Mouse (Mus musculus) common myeloid progenitor, adult 5-6 weeks (primary cell): ENCODE results near the gene Drc3. TPM values are rescaled to one million over a fixed set of nuclear protein-coding genes. Genes with fewer than 3 reads are reported as not detected.

Experiments
- ATAC-seq: replicated peaks from 2 replicates; pipeline ENCODE4 v1.8.0; 2016; ENCODE audit warnings: low read depth, mild to moderate bottlenecking, moderate TSS enrichment, inconsistent platforms; ENCODE audit not compliant: poor library complexity, severe bottlenecking
- total RNA-seq: library from RNA; stranded (forward); fragments of 200-1000, 187-1606 nt; gene quantifications from 2 replicates; pipeline ENCODE4 v1.2.3, GENCODE M21; 2017

Drc3 gene
- 1.6 TPM in 1 of 2 replicates, not detected in the other for total RNA-seq

DNA sequence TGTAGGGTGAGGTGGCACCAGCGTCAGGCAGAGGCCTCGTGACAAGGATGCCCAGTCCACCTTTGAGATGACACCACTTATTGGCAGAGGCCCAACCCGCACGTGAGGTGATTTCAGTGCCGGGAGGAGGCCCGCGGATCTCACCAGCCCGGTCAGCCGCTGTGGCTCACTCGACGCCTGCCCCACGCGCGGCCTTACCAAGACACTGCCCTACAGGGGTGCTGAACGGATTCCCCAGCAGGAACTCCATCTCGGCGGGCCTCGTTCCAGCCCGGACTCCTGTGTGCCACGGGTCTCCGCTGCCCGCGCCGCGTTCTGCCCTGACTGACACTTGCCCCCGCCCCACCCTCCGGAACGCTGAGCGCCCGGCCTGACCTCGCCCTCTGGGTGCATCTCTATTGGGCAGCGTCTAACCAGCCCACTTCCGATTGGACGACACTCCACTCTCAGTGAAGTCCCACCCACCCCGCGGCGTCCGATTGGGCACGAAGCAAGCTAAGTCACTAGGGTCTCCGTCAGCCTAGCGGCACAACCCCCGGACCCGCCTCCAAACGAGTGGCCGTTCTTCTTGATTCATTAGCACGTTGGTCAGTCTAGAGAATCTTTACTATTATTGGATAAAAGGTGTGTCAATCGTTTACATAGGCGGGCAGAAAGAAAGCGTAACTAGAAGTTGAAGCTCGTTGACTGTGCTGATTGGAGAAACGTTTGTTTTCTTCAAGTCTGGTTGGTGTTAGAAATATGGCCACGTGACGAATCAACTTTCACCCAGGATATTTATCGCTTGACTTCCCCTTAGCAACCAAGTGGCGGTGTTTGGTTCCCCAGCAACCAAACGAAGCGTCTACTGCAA, at the start of gene Drc3, which contains the start of gene Tom1l2:
Drc3 (plus strand) TSS at position 771 of the 853 bp plus-strand sequence.
Tom1l2 (minus strand) TSS at position 347 of the 853 bp plus-strand sequence.
- peak; percentile 94 for ATAC-seq

GRCm38 (mm10) chr11:60303497-60303896, 49.6 kb upstream of the Drc3 start:
- ATAC-seq = no peak

- peak; percentile 77 for ATAC-seq
Observed at GRCm38 (mm10) chr11:60305611-60306010, 47.5 kb upstream of the Drc3 start.

DNA sequence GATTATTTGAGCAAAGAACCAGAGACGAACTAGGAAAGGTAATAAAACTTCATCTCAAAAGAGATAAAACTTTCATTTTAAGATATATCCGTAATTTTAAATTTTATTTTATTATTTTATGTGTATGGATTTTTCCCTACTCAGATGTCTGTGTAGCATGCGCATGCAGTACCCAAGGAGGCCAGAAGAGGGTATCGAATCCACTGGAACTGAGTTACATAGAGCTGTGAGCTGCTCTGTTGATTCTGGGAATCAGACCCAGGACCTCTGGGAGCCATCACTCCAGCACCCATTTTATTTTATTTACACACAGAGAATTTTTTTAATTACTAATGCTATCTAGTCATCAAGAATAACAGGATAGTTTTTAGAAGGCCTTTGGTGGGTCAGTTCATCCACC, 46.3 kb upstream of the Drc3 start:
- ATAC-seq = peak; percentile 45; the same call in 1 of the 2 replicates

GRCm38 (mm10) chr11:60307375-60307825, 45.7 kb upstream of the Drc3 start:
- ATAC-seq = no peak

GRCm38 (mm10) chr11:60308061-60308460, 45.1 kb upstream of the Drc3 start:
- ATAC-seq = no peak

DNA sequence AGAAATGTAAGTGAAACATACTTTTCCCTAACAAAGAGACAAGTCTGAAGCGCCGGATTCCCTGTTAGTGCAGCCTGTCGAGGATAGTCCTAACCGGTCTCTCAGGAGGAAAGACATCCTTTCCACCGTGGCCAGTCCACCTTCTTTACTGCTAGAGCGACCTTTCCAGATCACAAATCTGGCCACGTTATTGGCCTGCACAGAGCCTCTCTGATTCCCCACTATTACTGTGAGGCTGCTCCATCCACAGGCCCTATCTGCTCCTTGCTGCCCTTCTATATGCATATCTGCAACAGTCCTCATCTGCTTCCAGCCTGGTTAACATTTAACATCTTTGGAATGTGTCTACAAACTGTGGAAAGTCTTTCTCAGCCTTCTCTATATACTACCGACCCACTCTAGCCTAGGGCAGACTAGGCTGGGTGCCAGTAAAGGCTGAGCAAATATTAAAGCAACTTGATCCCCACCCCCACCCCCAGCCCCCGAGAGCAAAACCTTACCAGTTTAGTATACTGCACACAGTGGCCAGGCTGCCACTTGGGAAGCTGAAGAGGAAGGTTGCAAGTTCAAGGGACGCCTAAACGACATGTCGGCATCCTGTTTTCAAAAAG, 44.5 kb upstream of the Drc3 start:
- ATAC-seq = no peak

DNA sequence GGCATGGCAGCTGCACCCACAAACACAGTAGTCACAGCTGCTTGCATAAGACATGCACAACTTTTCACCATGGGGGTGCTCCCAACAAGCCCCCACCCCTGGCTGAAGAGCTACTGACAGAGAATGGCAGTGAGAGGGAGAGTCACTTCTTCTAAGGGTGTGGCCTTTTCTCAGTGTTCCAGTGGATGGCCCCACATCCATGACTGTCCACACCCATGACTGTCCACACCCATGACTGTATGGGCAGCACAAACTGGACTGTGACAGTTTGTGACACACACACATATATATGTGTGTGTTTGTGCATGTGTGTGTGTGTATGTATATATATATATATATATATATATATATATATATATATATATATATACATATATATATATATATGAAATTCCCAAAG, 43.3 kb upstream of the Drc3 start:
- no peak for ATAC-seq

DNA sequence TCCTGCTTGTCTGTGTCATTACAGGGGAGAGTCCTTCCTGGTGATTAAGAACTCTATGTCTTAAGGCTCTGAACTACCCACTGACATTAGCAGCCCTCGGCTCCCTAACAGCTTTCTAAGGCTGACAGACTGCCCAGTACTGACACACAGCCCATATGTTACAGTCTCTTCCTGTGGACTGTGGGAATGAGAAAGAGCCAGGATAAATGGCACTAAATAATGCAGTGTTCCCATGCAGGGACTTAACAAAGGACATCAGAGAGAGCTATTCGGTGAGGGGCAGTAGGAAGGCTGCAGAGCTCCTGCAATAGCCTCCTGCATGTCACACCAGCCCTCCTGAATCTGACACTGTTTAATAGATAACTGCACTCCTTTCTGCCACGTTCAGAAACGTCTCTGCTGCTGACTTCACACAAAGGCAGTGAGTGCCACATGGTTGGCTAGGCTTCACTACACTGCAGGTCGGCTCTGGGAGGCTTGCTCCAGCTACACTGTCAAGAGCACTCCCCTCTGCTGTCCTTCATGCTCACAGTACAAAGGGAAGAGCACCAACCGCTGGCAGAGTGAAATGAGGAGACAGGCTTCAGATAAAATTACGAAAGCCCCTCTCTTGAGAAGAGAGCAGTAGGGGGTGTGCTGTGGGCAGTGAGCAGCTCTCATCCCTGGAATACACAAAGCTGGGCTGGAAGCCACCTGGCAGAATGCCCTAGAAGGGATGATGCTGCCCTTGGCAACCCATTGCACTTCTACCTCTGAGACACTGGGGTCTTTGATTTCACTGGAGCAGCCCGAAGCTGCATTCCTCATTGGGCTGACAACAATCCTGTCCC, 41.9 kb upstream of the Drc3 start:
- no peak for ATAC-seq

- no peak for ATAC-seq
Observed at GRCm38 (mm10) chr11:60316250-60316649, 36.9 kb upstream of the Drc3 start.

DNA sequence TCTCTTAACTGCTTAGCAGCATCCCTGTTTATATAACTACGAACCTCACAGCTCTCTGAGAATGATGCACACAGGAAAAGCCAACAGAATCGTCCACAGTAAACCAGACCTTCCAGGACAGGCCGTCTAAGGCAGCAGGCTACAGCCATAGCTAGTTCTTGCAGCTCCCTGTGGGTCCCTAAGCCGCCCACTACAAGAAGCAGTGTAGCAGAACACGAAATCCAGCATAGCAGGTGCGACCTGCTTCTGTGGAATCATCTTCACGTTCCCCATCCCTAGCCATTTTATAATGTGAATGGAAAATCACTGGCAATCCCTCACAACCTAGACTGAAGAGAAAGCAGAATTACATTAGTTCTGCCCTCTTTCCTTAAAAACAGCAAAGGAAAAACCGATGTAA, 36.2 kb upstream of the Drc3 start:
- no peak for ATAC-seq

GRCm38 (mm10) chr11:60317376-60318102, 35.6 kb upstream of the Drc3 start:
- no peak for ATAC-seq

GRCm38 (mm10) chr11:60318716-60319115, 34.4 kb upstream of the Drc3 start:
- ATAC-seq = no peak

- no peak for ATAC-seq
Observed at GRCm38 (mm10) chr11:60319257-60320066, 33.7 kb upstream of the Drc3 start.

DNA sequence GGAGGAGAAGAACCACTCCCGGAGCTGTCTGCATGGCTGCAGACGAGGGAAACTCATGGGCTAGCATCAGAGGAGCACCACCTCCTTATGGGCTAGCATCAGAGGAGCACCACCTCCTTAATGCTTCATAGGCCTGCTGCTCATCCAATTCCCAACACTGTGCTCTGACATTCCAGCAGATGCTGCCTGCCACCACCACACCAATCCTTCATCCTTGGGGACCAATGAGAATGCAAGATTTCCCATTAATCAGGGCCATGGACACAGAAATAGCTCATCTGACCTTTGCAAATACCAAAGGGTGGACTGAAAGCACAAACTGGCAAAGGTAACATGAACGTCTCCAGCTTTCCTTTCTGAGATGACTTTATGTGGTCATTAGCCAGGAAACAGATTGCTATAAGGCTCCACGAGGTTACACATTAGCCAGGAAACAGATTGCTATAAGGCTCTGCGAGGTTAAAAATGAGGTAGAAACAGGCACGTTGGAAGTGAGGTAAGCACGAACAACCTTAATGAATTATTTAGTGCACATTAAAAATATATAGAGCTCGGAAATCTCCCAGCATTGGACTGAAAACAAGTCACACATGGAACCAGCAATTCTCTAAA, 32.6 kb upstream of the Drc3 start:
- no peak for ATAC-seq

DNA sequence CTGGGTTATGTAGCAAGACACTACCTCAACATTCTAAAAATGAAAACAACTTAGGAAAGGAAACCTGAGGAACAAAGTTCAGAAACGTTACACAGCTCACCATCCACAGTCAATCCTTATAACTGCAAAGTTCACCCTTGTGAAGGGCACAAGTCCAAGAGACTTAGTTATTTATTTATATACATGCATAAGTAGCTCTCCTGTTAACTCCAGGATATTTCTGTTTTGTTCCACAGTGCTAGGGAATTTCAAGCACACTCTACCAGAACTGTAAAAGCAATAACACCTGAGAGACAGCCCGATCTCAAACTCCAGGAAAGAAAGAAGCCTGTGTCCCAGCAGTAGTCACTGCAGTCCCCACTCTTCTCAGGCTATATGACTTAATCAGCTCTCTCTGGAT, 31.7 kb upstream of the Drc3 start:
- no peak for ATAC-seq

DNA sequence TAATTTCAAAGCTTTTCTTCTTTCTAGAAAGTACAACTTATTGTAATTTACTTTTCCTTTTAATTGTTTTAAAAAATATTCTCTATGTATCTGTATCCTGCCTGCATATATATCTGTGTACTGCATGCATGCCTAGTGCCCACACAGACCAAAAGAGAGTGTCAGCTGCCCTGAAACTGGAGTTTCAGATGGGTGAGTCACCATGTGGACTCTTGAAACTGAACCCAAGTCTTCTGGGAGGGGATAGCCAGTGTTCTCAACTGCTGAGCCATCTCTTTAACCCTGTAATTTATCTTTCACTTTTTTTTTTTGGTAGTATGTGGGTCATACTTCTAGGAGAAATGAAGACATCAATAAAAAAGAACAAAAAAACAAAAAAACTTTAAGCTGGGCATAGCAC, 29.4 kb upstream of the Drc3 start:
- no peak for ATAC-seq

DNA sequence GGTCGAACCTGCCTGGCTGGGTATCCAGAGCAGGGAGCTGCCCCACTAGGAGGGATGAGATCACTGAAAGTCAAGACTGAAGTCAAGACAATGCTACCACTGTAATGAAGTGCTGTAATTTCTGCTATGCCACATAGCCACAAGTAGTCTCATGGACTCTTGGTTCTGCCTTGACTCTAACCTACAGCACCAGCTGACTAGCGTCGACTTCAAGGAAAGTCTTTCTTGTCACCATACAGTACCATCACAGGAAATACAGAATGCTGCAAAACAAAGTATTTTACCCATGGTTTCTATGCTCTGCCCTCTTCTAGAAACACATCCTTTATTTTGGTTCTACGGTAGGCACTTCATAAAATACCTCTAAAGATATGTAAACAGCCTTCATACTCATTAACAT, 22.6 kb upstream of the Drc3 start:
- no peak for ATAC-seq

DNA sequence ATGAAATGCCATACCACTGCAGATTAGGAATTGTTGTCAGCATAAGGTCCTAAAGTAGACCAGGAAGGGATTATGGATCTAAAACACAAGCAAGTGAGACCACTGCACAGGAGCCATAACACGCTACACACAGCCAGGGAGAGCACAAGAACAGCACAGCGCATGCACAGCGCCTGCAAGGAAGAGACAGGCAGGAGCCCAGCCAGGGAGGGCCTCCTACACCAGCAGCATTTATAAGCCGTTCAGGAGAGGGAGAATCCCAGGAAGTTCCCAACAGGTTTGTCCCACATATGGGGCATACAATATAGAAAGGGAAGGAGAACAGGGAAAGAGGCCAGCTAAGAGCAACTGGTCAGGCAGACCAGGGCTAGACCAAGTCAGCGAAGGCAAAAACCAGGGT, 19.7 kb upstream of the Drc3 start:
- ATAC-seq = no peak
